Mouse (Mus musculus) C2C12 (cell line): ENCODE results near the gene Nkx1-2. TPM values are rescaled to one million over a fixed set of nuclear protein-coding genes. Genes with fewer than 3 reads are reported as not detected.

Experiments used
- H3K27me3 ChIP-seq: one replicate; pipeline ENCODE4 v1.6.1; 2011; ENCODE audit not compliant: control insufficient read depth, insufficient read depth, insufficient read length
- H3K36me3 ChIP-seq: one replicate; pipeline ENCODE4 v1.6.1; 2011; ENCODE audit not compliant: control insufficient read depth, insufficient read depth
- H3K4me3 ChIP-seq: one replicate; pipeline ENCODE4 v1.5.1; 2011; ENCODE audit warnings: mild to moderate bottlenecking, control low read depth; ENCODE audit not compliant: poor library complexity, insufficient read depth, severe bottlenecking
- H3K79me2 ChIP-seq: one replicate; pipeline ENCODE4 v1.6.1; 2011; ENCODE audit not compliant: control insufficient read depth, insufficient read depth
- H3K79me3 ChIP-seq: one replicate; pipeline ENCODE4 v1.6.1; 2011; ENCODE audit warnings: low read depth, control low read depth
- H3ac ChIP-seq: one replicate; pipeline ENCODE3; 2011; ENCODE audit warnings: low read depth; ENCODE audit not compliant: control insufficient read depth, insufficient read length
- CEBPB ChIP-seq: IDR thresholded peaks from one replicate; pipeline ENCODE4 v1.6.1; 2011; ENCODE audit warnings: low read depth, mild to moderate bottlenecking, control low read depth, moderate library complexity
- CTCF ChIP-seq: IDR thresholded peaks from one replicate; pipeline ENCODE4 v1.5.1; 2011; ENCODE audit not compliant: control insufficient read depth, insufficient read depth, insufficient read length
- FOSL1 ChIP-seq: IDR thresholded peaks from one replicate; pipeline ENCODE4 v1.8.0; 2011; ENCODE audit warnings: mild to moderate bottlenecking, low read length; ENCODE audit not compliant: poor library complexity, insufficient read depth, severe bottlenecking
- MAX ChIP-seq: IDR thresholded peaks from one replicate; pipeline ENCODE4 v1.6.1; 2011; ENCODE audit warnings: mild to moderate bottlenecking, control low read depth
- MYOD1 ChIP-seq: IDR thresholded peaks from one replicate; pipeline ENCODE4 v1.6.1; 2011; ENCODE audit warnings: low read depth; ENCODE audit not compliant: control insufficient read depth, insufficient read length
- MYOG ChIP-seq: IDR thresholded peaks from one replicate; pipeline ENCODE4 v1.6.1; 2011; ENCODE audit not compliant: control insufficient read depth, insufficient read length; ENCODE audit errors: extremely low read depth
- USF1 ChIP-seq: IDR thresholded peaks from one replicate; pipeline ENCODE4 v1.6.1; 2011; ENCODE audit warnings: low read depth, mild to moderate bottlenecking, control low read depth, moderate library complexity
- polyA plus RNA-seq: library from polyadenylated mRNA; unstranded; fragments of >200 nt; fragmentation: generic; extraction: Trizol; gene quantifications from one replicate; pipeline ENCODE4 v1.2.1, GENCODE M21; 2012; ENCODE audit warnings: missing spikeins

Nkx1-2 gene
- polyA plus RNA-seq, 1 experiment = not detected

- H3K79me3 ChIP-seq = peaks cover 41% of the 10 kb centered on the region
- TF ChIP-seq MYOG (no peak), MAX (no peak), MYOD1 (no peak), CEBPB (no peak), CTCF (no peak), FOSL1 (no peak), USF1 (no peak)
- no peak overlapping the region for H3ac ChIP-seq
- H3K79me2 ChIP-seq = peaks cover 52% of the 10 kb centered on the region
- H3K4me3 ChIP-seq = no peak overlapping the region
- no peaks in the 10 kb centered on the region for H3K27me3 ChIP-seq
- peaks cover 36% of the 10 kb centered on the region for H3K36me3 ChIP-seq
Measured at GRCm38 (mm10) chr7:132570071-132570470, 29.4 kb downstream of the Nkx1-2 start.

- no peaks in the 10 kb centered on the region for H3K27me3 ChIP-seq
- peaks cover 48% of the 10 kb centered on the region for H3K36me3 ChIP-seq
Measured at GRCm38 (mm10) chr7:132568817-132569216, 30.6 kb downstream of the Nkx1-2 start.

GRCm38 (mm10) chr7:132565831-132566230 is 33.6 kb downstream of the Nkx1-2 start:
- H3K79me3 ChIP-seq = peaks cover 6% of the 10 kb centered on the region
- H3K36me3 ChIP-seq = peaks cover 68% of the 10 kb centered on the region
- no peak overlapping the region for H3K4me3 ChIP-seq
- H3ac ChIP-seq = no peak overlapping the region
- TF ChIP-seq CEBPB (no peak), CTCF (no peak), MAX (no peak), FOSL1 (no peak), MYOD1 (no peak), MYOG (no peak), USF1 (no peak)
- no peaks in the 10 kb centered on the region for H3K27me3 ChIP-seq
- peaks cover 10% of the 10 kb centered on the region for H3K79me2 ChIP-seq

More at GRCm38 (mm10) chr7:132568817-132569216, 30.6 kb downstream of the Nkx1-2 start:
- H3K79me2 ChIP-seq = peaks cover 39% of the 10 kb centered on the region
- peaks cover 31% of the 10 kb centered on the region for H3K79me3 ChIP-seq
- no peak overlapping the region for H3ac ChIP-seq
- TF ChIP-seq FOSL1 = no peak
- TF ChIP-seq MAX = no peak
- TF ChIP-seq CEBPB = no peak
- no peak for TF ChIP-seq CTCF
- TF ChIP-seq MYOG = no peak
- TF ChIP-seq MYOD1 = no peak
- no peak for TF ChIP-seq USF1
- H3K4me3 ChIP-seq = no peak overlapping the region

- Histone ChIP-seq H3K79me2 (no peaks in the 10 kb centered on the region), H3K27me3 (no peaks in the 10 kb centered on the region), H3K36me3 (peaks cover 55% of the 10 kb centered on the region), H3K4me3 (no peak overlapping the region), H3ac (no peak overlapping the region), H3K79me3 (no peaks in the 10 kb centered on the region)
- TF ChIP-seq MAX (no peak), MYOD1 (no peak), MYOG (no peak), CTCF (no peak), CEBPB (no peak), FOSL1 (no peak), USF1 (no peak)
Measured at GRCm38 (mm10) chr7:132559138-132559766, 40.2 kb downstream of the Nkx1-2 start.

GRCm38 (mm10) chr7:132558141-132558736 is 41.2 kb downstream of the Nkx1-2 start:
- Histone ChIP-seq H3K36me3 (peaks cover 46% of the 10 kb centered on the region), H3K79me3 (no peaks in the 10 kb centered on the region)
- no peak for TF ChIP-seq CEBPB
- no peak for TF ChIP-seq MYOG
- TF ChIP-seq MAX = no peak
- no peak for TF ChIP-seq MYOD1
- no peak for TF ChIP-seq FOSL1
- TF ChIP-seq CTCF = no peak
- TF ChIP-seq USF1 = no peak

More at GRCm38 (mm10) chr7:132558141-132558736, 41.2 kb downstream of the Nkx1-2 start:
- Histone ChIP-seq H3K4me3 (no peak overlapping the region), H3K79me2 (no peaks in the 10 kb centered on the region), H3ac (no peak overlapping the region), H3K27me3 (no peaks in the 10 kb centered on the region)
